Mouse (Mus musculus): ENCODE results near the gene Nptxr. TPM values are rescaled to one million over a fixed set of nuclear protein-coding genes. Genes with fewer than 3 reads are reported as not detected.

Gene Nptxr
- 90.1 and 132 TPM in 2 replicates for polyA plus RNA-seq (2021; fragmentation: Nextera tagmentation)
- long read RNA-seq, experiment 1, full-length matches to known transcripts: 17 of 99 reads
- long read RNA-seq, experiment 1, partial matches to known transcripts: 1 of 99 reads
- long read RNA-seq, experiment 1, other reads (novel, unspliced or antisense): 81 of 99 reads
- long read RNA-seq, experiment 2, full-length matches to known transcripts: 228 of 409 reads
- long read RNA-seq, experiment 2, partial matches to known transcripts: 0 of 409 reads
- long read RNA-seq, experiment 2, other reads (novel, unspliced or antisense): 181 of 409 reads

DNA sequence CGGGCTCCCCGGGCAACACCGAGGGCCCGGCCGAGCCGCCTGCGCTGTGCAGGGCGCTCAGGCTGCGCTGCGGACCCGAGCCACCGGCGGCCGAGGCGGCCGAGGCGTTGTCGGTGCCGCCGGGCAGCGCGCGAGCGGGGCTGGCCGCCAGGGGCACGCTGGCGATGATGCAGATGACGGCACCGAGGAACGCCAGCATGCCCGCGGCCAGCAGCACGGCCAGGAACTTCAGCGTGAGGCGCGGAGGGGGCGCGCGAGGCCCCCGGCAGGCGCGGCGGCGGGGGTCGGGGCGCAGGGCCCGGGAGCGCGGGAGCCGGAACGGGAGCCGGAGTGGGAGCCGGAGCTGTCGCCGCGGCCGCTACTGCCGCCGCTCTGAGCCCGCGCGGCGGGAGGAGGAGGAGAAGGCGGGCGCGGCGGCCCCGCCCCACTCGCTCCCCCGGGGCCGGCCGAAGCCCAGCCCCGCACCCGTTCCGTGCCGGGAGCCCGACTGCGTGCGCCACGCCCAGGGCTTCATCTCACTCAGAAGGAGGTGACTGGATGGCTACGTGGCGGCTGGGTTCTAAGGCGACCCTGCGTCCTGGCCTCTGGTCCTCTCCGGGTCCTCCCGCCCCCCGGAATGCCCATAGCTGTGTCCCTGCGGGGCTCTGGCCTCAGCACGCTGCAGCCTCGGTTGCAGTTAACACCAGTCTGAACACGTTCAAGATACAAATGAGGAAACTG, at the start of gene Nptxr:
Gene Nptxr, minus strand, starts transcription at position 415 of the 720 bp plus-strand sequence.

DNA sequence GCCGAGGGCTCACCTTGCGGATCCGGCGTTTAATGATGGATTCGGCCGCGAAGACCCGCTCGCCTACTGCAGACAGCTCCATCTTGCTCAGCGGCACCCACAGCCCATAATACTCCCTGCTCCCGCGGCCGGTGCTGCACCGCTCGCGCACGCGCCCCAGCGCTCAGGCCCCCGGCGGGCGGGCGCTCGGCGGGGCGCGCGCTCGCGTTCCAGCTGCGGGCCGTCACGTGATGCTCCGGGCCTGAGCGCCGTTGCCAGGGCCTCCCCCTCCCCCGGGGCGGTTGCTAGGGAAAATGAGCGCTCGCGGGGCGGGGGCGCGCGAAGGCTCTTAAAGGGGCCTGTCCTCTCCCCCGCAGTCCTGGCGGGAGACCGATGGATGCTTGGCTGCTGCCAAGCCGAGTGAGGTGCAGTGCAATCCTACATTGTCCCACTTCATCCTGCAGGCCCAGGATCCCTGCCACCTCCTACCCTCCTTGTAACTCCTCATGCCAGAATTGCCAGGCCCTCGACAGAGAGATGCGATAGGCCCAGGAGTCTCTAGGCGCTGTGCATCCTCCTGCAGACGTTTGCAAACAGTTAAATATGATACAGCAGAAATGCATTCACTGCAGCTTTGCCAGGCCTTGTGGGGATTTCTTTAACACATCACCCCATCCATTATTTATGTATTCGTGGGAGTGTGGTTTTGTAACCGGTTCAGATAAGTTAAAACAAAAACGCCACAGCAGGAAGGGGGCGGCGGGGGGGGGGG, 29.7 kb upstream of the Nptxr start, which contains the start of the genes Npcd and Cbx6:
Gene Npcd, minus strand, starts transcription at position 108 of the 751 bp plus-strand sequence.
Gene Cbx6, minus strand, starts transcription at position 559 of the 751 bp plus-strand sequence.

DNA sequence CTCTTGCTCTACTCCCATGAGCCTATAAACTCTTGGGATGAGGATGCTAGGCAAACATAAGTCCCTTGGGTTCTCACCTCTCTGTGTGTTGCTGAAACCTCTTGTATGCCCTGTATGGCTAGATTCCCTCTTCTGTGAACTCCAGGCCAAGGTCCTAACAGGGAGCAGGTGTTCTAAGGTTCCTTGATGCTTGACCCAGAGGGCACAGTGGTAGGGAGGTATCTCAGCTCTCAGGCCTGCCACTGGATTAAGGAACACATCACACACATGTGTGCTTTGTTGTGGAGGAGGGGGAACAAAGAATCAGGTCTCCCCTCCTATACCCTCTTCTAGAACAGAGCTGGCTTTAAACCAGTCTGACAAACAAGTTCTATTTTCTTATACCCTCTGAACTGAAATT, 26.8 kb downstream of the Nptxr start, which contains the start of gene Dnal4:
Gene Dnal4, minus strand, starts transcription at position 101 of the 400 bp plus-strand sequence.

GRCm38 (mm10) chr15:79741921-79742705, 62.5 kb downstream of the Nptxr start, which contains the start of gene Sun2:
Sun2 (minus strand) TSS chr15:79742536.

Other genes starting within 250 kb of the Nptxr start
- not detected in 2 replicates for gene Dmc1, start 199.7 kb downstream of the Nptxr start, polyA plus RNA-seq (2021; fragmentation: Nextera tagmentation)
- 0.62 and 0.80 TPM in 2 replicates for gene Fam227a, start 145.8 kb downstream of the Nptxr start, polyA plus RNA-seq (2021; fragmentation: Nextera tagmentation)
- gene Cby1, start 145.6 kb downstream of the Nptxr start, polyA plus RNA-seq (2021; fragmentation: Nextera tagmentation): 68.4 and 69.4 TPM in 2 replicates
- gene Tomm22, start 133.9 kb downstream of the Nptxr start, polyA plus RNA-seq (2021; fragmentation: Nextera tagmentation): 165 and 171 TPM in 2 replicates
- gene Josd1, start 116.8 kb downstream of the Nptxr start, polyA plus RNA-seq (2021; fragmentation: Nextera tagmentation): 5.0 and 5.2 TPM in 2 replicates
- 10.0 and 12.3 TPM in 2 replicates for gene Gtpbp1, start 113.9 kb downstream of the Nptxr start, polyA plus RNA-seq (2021; fragmentation: Nextera tagmentation)
- 8.1 and 9.3 TPM in 2 replicates for gene Sun2, start 62.2 kb downstream of the Nptxr start, polyA plus RNA-seq (2021; fragmentation: Nextera tagmentation)
- gene Dnal4, start 26.9 kb downstream of the Nptxr start, polyA plus RNA-seq (2021; fragmentation: Nextera tagmentation): 123 and 139 TPM in 2 replicates
- 3.5 and 35.6 TPM in 2 replicates for gene Npcd, start 29.5 kb upstream of the Nptxr start, polyA plus RNA-seq (2021; fragmentation: Nextera tagmentation)
- gene Cbx6, start 29.9 kb upstream of the Nptxr start, polyA plus RNA-seq (2021; fragmentation: Nextera tagmentation): 44.2 and 51.6 TPM in 2 replicates
- gene Apobec3, start 86.9 kb upstream of the Nptxr start, polyA plus RNA-seq (2021; fragmentation: Nextera tagmentation): 2.9 and 3.3 TPM in 2 replicates
- 18.7 and 23.4 TPM in 2 replicates for gene Cbx7, start 166.4 kb upstream of the Nptxr start, polyA plus RNA-seq (2021; fragmentation: Nextera tagmentation)
- 10.5 and 15.0 TPM in 2 replicates for gene Pdgfb, start 210.2 kb upstream of the Nptxr start, polyA plus RNA-seq (2021; fragmentation: Nextera tagmentation)

Measured in layer of hippocampus, adult 6 months (tissue).